Mouse (Mus musculus): ENCODE measurements around the gene Snx9. TPM values are rescaled to one million over a fixed set of nuclear protein-coding genes. Genes with fewer than 3 reads are reported as not detected.

The Snx9 gene
- total RNA-seq, 4 experiments from 2014 or later, result 15.0 to 16.8 (median 15.5) TPM

- no peak for DNase-seq (ENCODE audit: low spot score in 2 of 2)
These were observed 34.3 kb upstream of the Snx9 start for GRCm38 (mm10) chr17:5806823-5807222.

GRCm38 (mm10) chr17:5807847-5808386 lies 33.2 kb upstream of the Snx9 start:
- DNase-seq (ENCODE audit: low spot score in 2 of 2), result no peak

DNA sequence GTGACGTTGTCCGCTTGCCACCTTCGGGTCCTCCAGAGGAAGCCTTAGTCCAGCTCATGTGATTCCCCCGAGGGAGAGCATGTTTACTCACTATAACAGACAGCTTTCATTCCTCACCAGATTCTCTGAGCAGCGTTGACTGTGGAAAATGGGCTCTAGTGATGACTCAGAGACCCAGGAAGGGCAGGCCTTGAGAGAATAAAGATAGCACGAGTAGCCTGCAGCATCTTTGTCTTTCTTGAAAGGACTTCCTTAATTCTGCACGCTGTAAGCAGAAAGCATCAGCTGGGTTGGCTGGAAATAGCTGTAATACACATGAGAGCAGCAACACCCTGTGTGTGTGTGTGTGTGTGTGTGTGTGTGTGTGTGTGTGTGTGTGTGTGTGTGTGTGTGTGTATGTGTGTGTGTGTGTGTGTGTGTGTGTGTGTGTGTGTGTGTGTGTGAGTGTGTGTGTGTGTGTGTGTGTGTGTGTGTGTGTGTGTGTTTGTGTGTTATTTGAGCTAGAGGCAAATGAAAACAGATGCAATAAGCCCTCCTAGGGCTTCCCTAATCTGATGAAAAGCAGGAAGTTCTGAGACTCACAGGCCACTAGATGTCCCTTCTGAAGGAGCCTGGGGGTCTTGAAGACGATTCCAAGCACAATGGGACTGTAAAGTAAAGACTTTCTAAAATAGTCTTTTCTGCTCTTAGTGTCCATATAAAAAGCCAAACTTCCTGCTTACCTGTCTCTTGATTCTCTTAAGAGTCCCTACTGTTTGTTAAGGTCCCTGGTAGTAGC lies 27.1 kb upstream of the Snx9 start:
- DNase-seq (ENCODE audit: low spot score in 2 of 2), result no peak

DNA sequence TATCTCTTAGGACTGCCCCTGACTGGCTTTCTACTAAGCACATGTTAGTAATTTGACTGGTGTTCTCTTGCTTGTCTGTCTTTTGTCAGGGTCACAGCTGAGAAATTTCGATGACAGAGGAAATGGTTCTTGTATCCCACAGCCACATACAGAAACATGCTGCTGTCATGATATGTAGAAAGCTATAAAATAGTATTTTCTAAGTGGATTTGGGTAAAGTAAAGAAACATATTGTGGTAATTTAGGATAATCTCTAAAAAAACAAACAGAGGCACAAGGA lies 26.5 kb upstream of the Snx9 start:
- DNase-seq (ENCODE audit: low spot score in 2 of 2), result no peak

DNA sequence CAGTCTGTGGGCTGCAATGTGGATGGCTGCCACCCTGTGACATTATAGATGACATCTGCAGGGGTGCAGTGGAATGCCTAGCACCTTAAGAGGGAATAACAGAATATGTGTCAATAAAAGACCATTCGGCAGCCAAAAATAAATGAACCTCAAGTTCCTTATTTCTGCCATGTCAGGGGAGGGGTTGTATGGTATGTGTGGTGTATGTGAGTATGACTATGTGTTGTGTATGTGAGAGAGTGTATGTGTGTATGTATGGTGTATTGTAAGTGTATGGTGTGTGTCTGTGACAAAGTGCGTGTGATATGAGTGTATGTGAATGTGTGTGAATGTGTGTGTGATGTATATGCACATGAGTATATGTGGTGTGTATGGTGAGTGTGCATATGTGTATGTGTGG lies 23.3 kb upstream of the Snx9 start:
- no peak for DNase-seq (ENCODE audit: low spot score in 2 of 2)

- DNase-seq (ENCODE audit: low spot score in 2 of 2), result no peak
These were observed 22.0 kb upstream of the Snx9 start for GRCm38 (mm10) chr17:5819105-5819504.

DNA sequence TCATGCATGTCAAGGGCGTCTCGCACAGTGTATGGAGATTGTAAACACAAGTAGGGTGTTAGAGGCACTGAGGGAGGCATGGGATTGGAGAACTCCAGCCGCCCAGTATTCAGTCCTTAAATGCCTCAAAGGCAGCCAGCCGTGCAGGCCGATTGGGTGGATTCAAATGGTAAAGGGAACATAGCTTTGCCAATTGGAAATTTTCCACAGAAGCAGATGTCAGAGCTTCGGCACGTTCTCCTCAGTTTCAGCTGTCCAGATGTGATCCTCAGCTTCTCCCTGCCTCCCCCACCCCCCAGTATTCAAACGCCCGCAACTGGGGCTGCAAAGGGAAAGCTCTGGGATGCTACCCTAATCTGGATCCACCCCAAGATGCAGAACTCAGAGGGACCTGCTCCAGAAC lies 21.3 kb upstream of the Snx9 start:
- no peak for DNase-seq (ENCODE audit: low spot score in 2 of 2)

GRCm38 (mm10) chr17:5822541-5822940 lies 18.6 kb upstream of the Snx9 start:
- no peak for DNase-seq (ENCODE audit: low spot score in 2 of 2)

GRCm38 (mm10) chr17:5823032-5823431 lies 18.1 kb upstream of the Snx9 start:
- no peak for DNase-seq (ENCODE audit: low spot score in 2 of 2)

DNA sequence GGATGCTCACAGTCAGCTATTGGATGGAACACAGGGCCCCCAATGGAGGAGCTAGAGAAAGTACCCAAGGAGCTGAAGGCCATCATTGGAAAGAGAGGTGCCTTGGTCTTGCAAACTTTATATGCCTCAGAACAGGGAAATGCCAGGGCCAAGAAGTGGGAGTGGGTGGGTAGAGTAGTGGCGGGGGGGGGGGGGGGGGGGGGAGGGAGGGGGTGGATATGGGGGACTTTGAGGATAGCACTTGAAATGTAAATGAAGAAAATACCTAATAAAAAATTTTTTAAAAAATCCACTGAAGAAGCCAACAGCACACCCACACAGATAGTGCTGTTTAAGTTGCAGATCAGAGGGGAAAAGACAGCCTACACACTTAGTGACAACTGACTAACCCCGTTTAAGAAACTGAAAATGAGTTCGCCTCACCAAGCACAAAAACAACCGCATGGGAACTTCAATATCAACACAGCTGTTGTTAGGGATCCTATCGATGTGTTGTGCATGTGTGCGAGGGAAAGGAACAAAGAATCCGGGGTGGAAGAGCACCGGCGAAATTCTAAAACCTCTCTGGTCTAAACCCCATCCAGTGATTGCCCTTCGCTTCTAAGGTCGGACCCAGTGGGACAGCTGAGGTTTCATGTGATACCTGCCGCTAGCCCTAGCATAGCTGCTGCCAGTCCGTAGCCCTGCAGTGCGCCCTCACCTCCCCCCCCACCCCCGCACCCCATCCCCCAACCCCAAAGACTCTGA lies 13.1 kb upstream of the Snx9 start:
- no peak for DNase-seq (ENCODE audit: low spot score in 2 of 2)

DNA sequence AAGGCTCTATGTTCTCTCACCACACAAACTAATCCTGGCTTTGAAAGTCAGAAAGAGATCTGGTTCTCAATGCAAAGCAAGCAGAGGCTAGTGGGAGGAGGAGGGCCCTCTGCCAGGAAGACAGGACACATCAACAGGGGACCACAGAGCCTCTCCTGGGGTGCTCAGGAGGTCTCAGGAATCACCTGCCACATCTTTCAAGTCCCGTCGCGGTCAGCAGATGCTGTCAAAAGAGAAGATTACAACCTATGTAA lies 12.6 kb upstream of the Snx9 start:
- no peak for DNase-seq (ENCODE audit: low spot score in 2 of 2)

- no peak for DNase-seq (ENCODE audit: low spot score in 2 of 2)
These were observed 12.2 kb upstream of the Snx9 start for GRCm38 (mm10) chr17:5828944-5829343.

- no peak for DNase-seq (ENCODE audit: low spot score in 2 of 2)
These were observed 11.2 kb upstream of the Snx9 start for GRCm38 (mm10) chr17:5829930-5830329.

- DNase-seq (ENCODE audit: low spot score in 2 of 2), result no peak
These were observed 10.7 kb upstream of the Snx9 start for GRCm38 (mm10) chr17:5830382-5830781.

DNA sequence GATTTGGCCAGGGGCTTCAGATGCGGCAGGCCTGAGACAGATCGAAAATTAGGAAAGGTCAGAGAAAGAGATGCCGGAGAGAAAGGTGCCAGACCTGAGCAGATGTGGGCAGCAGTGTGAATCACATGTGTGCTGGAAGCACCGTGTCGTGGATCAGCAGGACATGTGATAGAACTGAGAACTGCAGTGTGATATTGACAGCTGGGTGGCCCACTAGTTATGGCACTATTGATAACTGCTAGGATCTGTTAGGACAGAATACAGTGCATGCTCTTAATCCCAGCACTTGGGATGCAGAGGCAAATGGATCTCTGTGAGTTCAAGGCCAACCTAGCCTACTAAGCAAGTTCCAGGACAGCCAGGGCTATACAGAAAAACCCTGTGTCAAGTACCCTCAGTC lies 10.3 kb upstream of the Snx9 start:
- DNase-seq (ENCODE audit: low spot score in 2 of 2), result no peak

GRCm38 (mm10) chr17:5831257-5831806 lies 9.8 kb upstream of the Snx9 start:
- DNase-seq (ENCODE audit: low spot score in 2 of 2), result no peak

GRCm38 (mm10) chr17:5834166-5834565 lies 7.0 kb upstream of the Snx9 start:
- DNase-seq (ENCODE audit: low spot score in 2 of 2), result no peak

GRCm38 (mm10) chr17:5834798-5835328 lies 6.3 kb upstream of the Snx9 start:
- DNase-seq (ENCODE audit: low spot score in 2 of 2), result no peak

- no peak for DNase-seq (ENCODE audit: low spot score in 2 of 2)
These were observed 1.4 kb upstream of the Snx9 start for GRCm38 (mm10) chr17:5839549-5840240.

DNA sequence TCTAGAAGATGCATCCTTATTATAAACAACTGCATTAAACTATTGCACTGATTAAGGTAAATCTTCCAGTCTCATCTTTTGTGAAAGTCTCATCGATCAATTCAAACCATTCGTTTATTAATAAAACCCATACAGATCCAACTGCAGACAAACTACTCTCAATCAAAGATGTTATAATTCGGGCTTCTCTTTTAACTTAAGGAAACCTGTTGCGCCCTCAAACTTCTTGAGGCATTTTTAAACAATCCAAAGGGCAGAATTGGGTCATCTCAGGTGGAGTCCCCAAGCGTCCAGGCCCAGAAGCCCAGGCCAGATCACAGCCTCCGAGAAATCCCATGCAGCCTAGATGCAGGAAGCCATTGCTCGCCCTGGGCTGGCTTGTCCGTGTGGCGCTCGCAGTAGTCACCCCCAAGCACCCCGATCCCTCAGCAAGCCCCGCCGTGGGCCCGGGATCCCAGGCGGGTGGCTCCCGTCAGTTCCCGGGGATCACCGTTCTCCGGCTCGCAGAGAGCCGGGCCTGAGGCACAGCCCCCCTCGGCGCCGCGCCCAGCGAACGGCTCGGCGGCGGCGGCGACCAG lies 490 bp upstream of the Snx9 start:
- peak in 1 of 2 experiments; percentile 19 for DNase-seq (ENCODE audit: low spot score in 2 of 2)

DNA sequence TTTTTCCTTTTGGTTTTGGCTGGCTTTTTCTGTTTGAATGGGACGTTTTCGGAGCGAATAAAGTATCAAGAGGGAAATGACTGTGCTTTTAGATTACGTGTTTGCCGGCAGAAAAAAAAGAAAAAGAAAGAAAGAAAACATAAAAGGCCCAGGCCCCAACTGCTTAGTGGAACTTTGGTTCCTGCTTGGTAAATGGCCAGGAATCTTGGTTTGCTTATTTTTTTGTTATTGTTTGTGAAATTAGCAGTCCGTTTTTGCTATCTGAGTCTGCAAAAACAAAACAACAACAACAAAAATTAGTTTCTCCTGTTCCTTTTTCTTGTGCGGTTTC lies 779 bp downstream of the Snx9 start:
- no peak for DNase-seq (ENCODE audit: low spot score in 2 of 2)
